Mouse (Mus musculus): ENCODE measurements at regions not wholly inside any gene's neighbourhood (a gene's known extent, or its start where the extent isn't known, plus 50 kb on each side); places are given as distances from the start of the nearest gene placed in this dataset.

DNA sequence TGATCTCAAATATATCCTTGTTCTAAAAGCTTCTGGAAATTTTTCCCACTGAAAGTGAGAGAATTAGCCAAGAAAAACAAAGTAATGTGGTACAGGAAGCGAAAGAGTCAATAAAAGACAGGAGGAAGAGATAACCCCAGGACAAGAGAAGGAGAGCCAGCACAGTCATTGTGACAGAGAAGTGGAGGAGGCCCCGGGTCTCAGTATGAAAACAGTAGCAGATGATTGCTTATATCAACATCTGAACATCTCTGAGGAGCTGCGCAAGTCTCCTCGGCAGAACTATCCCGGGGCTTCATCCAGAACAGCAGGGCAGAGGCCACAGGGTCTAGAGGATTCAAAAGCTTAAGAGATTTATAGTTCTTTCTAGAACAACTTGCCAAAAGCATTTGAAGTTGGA lies 235.0 kb upstream of the Arhgef26 start:
- DNase-seq (ENCODE audit: low spot score) (no peak), ATAC-seq (ENCODE audit: low FRiP score, low read depth) (no peak)
- Histone ChIP-seq H3K4me1 (ENCODE audit: control insufficient read depth, insufficient read depth, low read length) (no peaks in the 10 kb centered on the region), H3K4me3 (replicated peaks; ENCODE audit: low read length) (no peak overlapping the region), H3K36me3 (ENCODE audit: control insufficient read depth, insufficient read depth, low read length) (no peaks in the 10 kb centered on the region), H3K9me3 (ENCODE audit: control insufficient read depth, low read length) (no peaks in the 10 kb centered on the region), H3K27me3 (ENCODE audit: control insufficient read depth, insufficient read depth, low read length) (no peaks in the 10 kb centered on the region), H3K4me2 (replicated peaks; ENCODE audit: low read depth, low read length, severe bottlenecking) (no peak overlapping the region), H3K27ac (replicated peaks; ENCODE audit: low read depth, low read length) (no peak overlapping the region), H3K9ac (ENCODE audit: low read depth, low read length, severe bottlenecking) (no peak overlapping the region)
- no peak for TF ChIP-seq POLR2A (IDR thresholded peaks at IDR 0.05; ENCODE audit: borderline replicate concordance, extremely low read depth, insufficient read depth, insufficient read length)
- WGBS, result 62% methylated on average over 5 of the region's 5 CpGs

DNA sequence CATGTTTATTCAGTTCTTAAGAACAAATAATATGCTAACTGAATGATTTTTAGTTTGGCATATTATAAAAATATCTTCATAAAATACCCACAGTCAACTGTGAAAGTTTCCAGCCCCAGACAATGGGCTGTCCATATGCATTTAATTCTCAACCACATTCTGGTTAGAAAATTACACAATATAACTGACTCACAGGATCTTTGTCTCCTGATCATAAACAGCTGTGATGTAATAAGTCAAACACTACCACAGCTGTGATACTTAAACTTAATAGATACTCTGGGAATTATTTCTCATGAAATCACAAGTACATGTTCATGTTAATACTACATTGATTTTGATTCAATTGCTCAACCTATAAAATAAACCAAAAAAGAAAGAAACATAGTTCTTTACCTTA lies 234.3 kb upstream of the Arhgef26 start:
- Histone ChIP-seq H3K27me3 (ENCODE audit: control insufficient read depth, insufficient read depth, low read length) (no peaks in the 10 kb centered on the region), H3K4me3 (replicated peaks; ENCODE audit: low read length) (no peak overlapping the region), H3K4me1 (ENCODE audit: control insufficient read depth, insufficient read depth, low read length) (no peaks in the 10 kb centered on the region), H3K4me2 (replicated peaks; ENCODE audit: low read depth, low read length, severe bottlenecking) (no peak overlapping the region), H3K27ac (replicated peaks; ENCODE audit: low read depth, low read length) (no peak overlapping the region), H3K9me3 (ENCODE audit: control insufficient read depth, low read length) (no peaks in the 10 kb centered on the region), H3K36me3 (ENCODE audit: control insufficient read depth, insufficient read depth, low read length) (no peaks in the 10 kb centered on the region), H3K9ac (ENCODE audit: low read depth, low read length, severe bottlenecking) (no peak overlapping the region)
- DNase-seq (ENCODE audit: low spot score), result peak; percentile 44
- TF ChIP-seq POLR2A (IDR thresholded peaks at IDR 0.05; ENCODE audit: borderline replicate concordance, extremely low read depth, insufficient read depth, insufficient read length), result no peak
- peak; percentile 63; the same call in 1 of the 2 replicates for ATAC-seq (ENCODE audit: low FRiP score, low read depth)

DNA sequence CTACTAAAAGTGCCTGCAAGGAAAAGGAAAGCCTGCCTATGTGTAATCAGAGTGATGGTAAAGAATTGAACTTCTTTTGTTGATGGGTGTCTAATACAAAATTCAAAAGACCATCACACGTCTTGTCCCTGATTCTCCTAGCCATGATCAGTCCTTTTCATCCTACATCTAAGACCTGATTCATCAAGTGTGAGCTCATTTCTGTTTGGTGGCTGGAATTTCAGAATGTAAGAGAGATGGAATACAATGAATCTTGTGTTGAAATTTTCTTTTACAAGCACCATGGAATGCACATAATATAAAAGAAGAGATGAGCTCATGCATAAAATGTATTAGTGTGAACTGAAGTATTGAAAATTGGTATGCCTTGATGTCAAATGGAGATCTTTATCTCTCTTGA lies 233.6 kb upstream of the Arhgef26 start:
- DNase-seq (ENCODE audit: low spot score), result no peak
- no peak overlapping the region for H3K27ac ChIP-seq (replicated peaks; ENCODE audit: low read depth, low read length)
- WGBS, result 68% methylated on average over 1 of the region's 1 CpGs

DNA sequence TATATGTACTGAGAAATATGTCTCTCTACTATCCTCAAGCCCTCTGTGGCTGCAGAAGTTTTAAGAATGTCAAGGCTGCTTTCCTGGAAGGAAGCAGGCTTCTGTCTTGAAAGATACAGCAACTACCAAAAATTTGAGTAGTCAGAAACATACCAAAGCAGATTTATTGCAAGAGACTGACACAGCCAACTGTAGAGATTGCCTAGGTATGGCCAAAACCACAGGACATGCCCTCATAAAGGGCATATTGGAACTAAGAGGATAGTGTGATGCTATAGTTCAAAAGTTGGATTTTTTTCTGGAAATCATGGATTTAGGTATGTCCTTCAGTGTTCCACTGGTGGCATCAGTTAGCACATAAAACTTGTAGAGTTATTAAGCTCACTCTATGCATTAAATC lies 230.8 kb upstream of the Arhgef26 start:
- Histone ChIP-seq H3K4me1 (ENCODE audit: control insufficient read depth, insufficient read depth, low read length) (no peaks in the 10 kb centered on the region), H3K4me3 (replicated peaks; ENCODE audit: low read length) (no peak overlapping the region), H3K36me3 (ENCODE audit: control insufficient read depth, insufficient read depth, low read length) (no peaks in the 10 kb centered on the region), H3K27ac (replicated peaks; ENCODE audit: low read depth, low read length) (no peak overlapping the region), H3K9me3 (ENCODE audit: control insufficient read depth, low read length) (no peaks in the 10 kb centered on the region), H3K9ac (ENCODE audit: low read depth, low read length, severe bottlenecking) (no peak overlapping the region), H3K27me3 (ENCODE audit: control insufficient read depth, insufficient read depth, low read length) (no peaks in the 10 kb centered on the region), H3K4me2 (replicated peaks; ENCODE audit: low read depth, low read length, severe bottlenecking) (no peak overlapping the region)
- ATAC-seq (ENCODE audit: low FRiP score, low read depth), result no peak
- no peak for DNase-seq (ENCODE audit: low spot score)
- no peak for TF ChIP-seq POLR2A (IDR thresholded peaks at IDR 0.05; ENCODE audit: borderline replicate concordance, extremely low read depth, insufficient read depth, insufficient read length)

More for the DNA sequence above, 233.6 kb upstream of the Arhgef26 start:
- no peaks in the 10 kb centered on the region for H3K36me3 ChIP-seq (ENCODE audit: control insufficient read depth, insufficient read depth, low read length)
- TF ChIP-seq POLR2A (IDR thresholded peaks at IDR 0.05; ENCODE audit: borderline replicate concordance, extremely low read depth, insufficient read depth, insufficient read length), result no peak
- no peak overlapping the region for H3K9ac ChIP-seq (ENCODE audit: low read depth, low read length, severe bottlenecking)
- no peaks in the 10 kb centered on the region for H3K9me3 ChIP-seq (ENCODE audit: control insufficient read depth, low read length)
- no peaks in the 10 kb centered on the region for H3K27me3 ChIP-seq (ENCODE audit: control insufficient read depth, insufficient read depth, low read length)
- H3K4me1 ChIP-seq (ENCODE audit: control insufficient read depth, insufficient read depth, low read length), result no peaks in the 10 kb centered on the region
- no peak for ATAC-seq (ENCODE audit: low FRiP score, low read depth)
- no peak overlapping the region for H3K4me2 ChIP-seq (replicated peaks; ENCODE audit: low read depth, low read length, severe bottlenecking)
- H3K4me3 ChIP-seq (replicated peaks; ENCODE audit: low read length), result no peak overlapping the region

Data from limb, embryonic 14.5 days (tissue).